In the genomic region with DNA sequence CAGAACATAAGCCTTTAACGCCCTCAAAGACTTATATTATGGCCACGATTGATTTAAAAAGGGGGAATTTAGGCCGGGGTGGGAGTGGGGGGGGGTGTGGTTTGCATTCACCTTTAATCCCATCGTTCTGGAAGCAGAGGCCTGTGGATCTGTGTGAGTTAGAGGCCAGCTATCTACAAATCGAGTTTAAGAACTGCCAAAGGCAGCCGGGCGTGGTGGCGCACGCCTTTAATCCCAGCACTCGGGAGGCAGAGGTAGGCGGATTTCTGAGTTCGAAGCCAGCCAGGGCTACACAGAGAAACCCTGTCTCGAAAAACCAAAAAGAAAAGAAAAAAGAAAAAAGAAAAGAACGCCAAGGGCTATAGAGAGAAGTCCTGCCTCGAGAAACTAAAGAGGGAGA, we compare ENCODE assay signal across 1 mouse cellular context.
TF ChIP-seq lines count a peak whose summit lies in the region.

No protein-coding gene starts in this region.

TF ChIP-seq in CH12.LX, 34 proteins besides CTCF, POLR2A, EP300 and RAD21:
- TF ChIP-seq TBP (conservative IDR thresholded peaks at IDR 0.05; ENCODE audit: low read depth, low read length) = peak; percentile 53; the same call in 1 of the 2 replicates
